Mouse (Mus musculus) midbrain, postnatal 0 days (tissue): Measurements from ENCODE around the gene Fbxo21. TPM values are rescaled to one million over a fixed set of nuclear protein-coding genes. Genes with fewer than 3 reads are reported as not detected.

Experiments
- ATAC-seq: fragments of 200-750 bp; cut with Nextera tagmentation; 2 replicates; pipeline ENCODE4 v1.8.0; 2017; ENCODE audit warnings: moderate number of reproducible peaks, mild to moderate bottlenecking, moderate TSS enrichment, moderate library complexity; ENCODE audit not compliant: low FRiP score
- DNase-seq: peaks from one replicate; pipeline ENCODE4 v3.0.0-alpha.2; 2015; ENCODE audit warnings: low spot score
- H3K27ac ChIP-seq: fragments of 300-500 bp; sonication (generic); 2 replicates; pipeline ENCODE4 v1.5.1; 2014; ENCODE audit warnings: low read depth, mild to moderate bottlenecking, low read length, mixed read lengths
- H3K27me3 ChIP-seq: fragments of 300-500 bp; sonication (generic); 2 replicates; pipeline ENCODE4 v1.6.1; 2014; ENCODE audit warnings: low read length, control low read depth, mixed read lengths; ENCODE audit not compliant: insufficient read depth
- H3K36me3 ChIP-seq: fragments of 300-500 bp; sonication (generic); 2 replicates; pipeline ENCODE4 v1.6.1; 2014; ENCODE audit warnings: low read length, control low read depth, mixed read lengths; ENCODE audit not compliant: insufficient read depth
- H3K4me1 ChIP-seq: fragments of 300-500 bp; sonication (generic); 2 replicates; pipeline ENCODE4 v1.6.1; 2014; ENCODE audit warnings: mild to moderate bottlenecking, control low read depth, antibody characterized with exemption, low read length, mixed read lengths; ENCODE audit not compliant: insufficient read depth
- H3K4me2 ChIP-seq: fragments of 300-500 bp; sonication (generic); 2 replicates; pipeline ENCODE4 v1.6.1; 2014; ENCODE audit warnings: low read depth, mild to moderate bottlenecking, low read length, mixed read lengths; ENCODE audit not compliant: poor library complexity, severe bottlenecking
- H3K4me3 ChIP-seq: fragments of 300-500 bp; sonication (generic); 2 replicates; pipeline ENCODE4 v1.5.1; 2014; ENCODE audit warnings: low read depth, mild to moderate bottlenecking, low read length, moderate library complexity
- H3K9ac ChIP-seq: fragments of 300-500 bp; sonication (generic); replicated peaks from 2 replicates; pipeline ENCODE4 v1.6.1; 2014; ENCODE audit warnings: mild to moderate bottlenecking, low read length, moderate library complexity, mixed read lengths; ENCODE audit not compliant: poor library complexity, severe bottlenecking
- H3K9me3 ChIP-seq: fragments of 300-500 bp; sonication (generic); 2 replicates; pipeline ENCODE4 v1.6.1; 2016; ENCODE audit warnings: low read length, control low read depth
- CTCF ChIP-seq: IDR thresholded peaks from 2 replicates; pipeline ENCODE4 v1.5.1; 2016; ENCODE audit warnings: antibody characterized with exemption, mild to moderate bottlenecking
- WGBS: fragments of 180-500 bp; shearing (Covaris S2); extraction: QIAGEN DNeasy Blood & Tissue Kit; methylation state at CpG from one replicate; pipeline ENCODE4 v1.1.7; 2014; 5-methylcytosine and 5-hydroxymethylcytosine counted together
- polyA plus RNA-seq: library from polyadenylated mRNA; unstranded; fragments of >200 nt; fragmentation: Nextera tagmentation; extraction: Ambion mirVana; gene quantifications from 2 replicates; pipeline ENCODE4 v1.2.1, GENCODE M21; 2015
- total RNA-seq: library from RNA; depleted of rRNA; stranded (reverse); fragments of >200 nt; gene quantifications from 2 replicates; pipeline ENCODE4 v1.2.3, GENCODE M21; 2014

Fbxo21 gene
- total and polyA plus RNA-seq, 2 experiments from 2014 or later: 156 to 203 TPM

DNA sequence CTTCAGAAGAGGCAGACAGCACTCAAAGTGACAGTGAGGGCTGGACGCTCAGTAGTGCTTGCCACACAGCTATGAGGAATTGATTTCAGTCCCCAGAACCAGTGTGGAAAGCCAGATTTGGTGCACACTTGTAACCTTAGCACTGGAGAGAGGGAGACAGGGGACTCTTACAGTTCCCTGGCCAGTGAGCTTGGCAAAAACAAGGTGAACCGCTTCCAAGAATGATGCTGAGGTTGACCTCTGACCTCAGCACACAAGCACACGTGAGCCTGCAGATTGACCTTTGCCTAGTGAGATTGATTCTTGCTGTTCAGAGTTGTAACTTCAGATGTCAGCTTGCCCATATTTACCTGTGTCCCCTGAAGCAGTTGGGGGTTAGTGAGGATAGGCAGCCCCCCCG is 9.8 kb downstream of the Fbxo21 start:
- Histone ChIP-seq H3K27me3 (no peaks in the 10 kb centered on the region), H3K9ac (no peak overlapping the region), H3K4me1 (no peaks in the 10 kb centered on the region), H3K36me3 (peaks cover 78% of the 10 kb centered on the region), H3K4me3 (no peak overlapping the region), H3K27ac (no peak overlapping the region), H3K9me3 (no peaks in the 10 kb centered on the region), H3K4me2 (no peak overlapping the region)
- 66% methylated on average over 4 of the region's 4 CpGs for WGBS
- DNase-seq (no peak), ATAC-seq (no peak)
- TF ChIP-seq CTCF: no peak

- ATAC-seq: no peak
- DNase-seq: no peak
- H3K27me3 ChIP-seq: no peaks in the 10 kb centered on the region
- no peak for TF ChIP-seq CTCF
- no peak overlapping the region for H3K4me2 ChIP-seq
- 93% methylated on average over 3 of the region's 3 CpGs for WGBS
- no peaks in the 10 kb centered on the region for H3K9me3 ChIP-seq
- no peak overlapping the region for H3K27ac ChIP-seq
- H3K4me3 ChIP-seq: no peak overlapping the region
- H3K4me1 ChIP-seq: no peaks in the 10 kb centered on the region
- H3K9ac ChIP-seq: no peak overlapping the region
- H3K36me3 ChIP-seq: peaks cover 76% of the 10 kb centered on the region
Measured at GRCm38 (mm10) chr5:117987891-117988290, 11.4 kb downstream of the Fbxo21 start.

- 86% methylated on average over 9 of the region's 9 CpGs for WGBS
- no peak for ATAC-seq
- H3K9me3 ChIP-seq: no peaks in the 10 kb centered on the region
- H3K27ac ChIP-seq: no peak overlapping the region
- H3K4me3 ChIP-seq: no peak overlapping the region
- H3K9ac ChIP-seq: no peak overlapping the region
- DNase-seq: no peak
- no peak overlapping the region for H3K4me2 ChIP-seq
- H3K27me3 ChIP-seq: no peaks in the 10 kb centered on the region
- no peak for TF ChIP-seq CTCF
- H3K36me3 ChIP-seq: peaks cover 72% of the 10 kb centered on the region
- no peaks in the 10 kb centered on the region for H3K4me1 ChIP-seq
Measured at GRCm38 (mm10) chr5:117988367-117988766, 11.8 kb downstream of the Fbxo21 start.

- Histone ChIP-seq H3K9ac (no peak overlapping the region), H3K27me3 (no peaks in the 10 kb centered on the region), H3K27ac (no peak overlapping the region), H3K36me3 (peaks cover 77% of the 10 kb centered on the region), H3K4me2 (no peak overlapping the region), H3K4me1 (no peaks in the 10 kb centered on the region), H3K9me3 (no peaks in the 10 kb centered on the region), H3K4me3 (no peak overlapping the region)
- no peak for DNase-seq
- ATAC-seq: no peak
- no peak for TF ChIP-seq CTCF
- 89% methylated on average over 6 of the region's 6 CpGs for WGBS
Measured at GRCm38 (mm10) chr5:117989773-117990172, 13.2 kb downstream of the Fbxo21 start.

GRCm38 (mm10) chr5:117990957-117991356 is 14.4 kb downstream of the Fbxo21 start:
- H3K4me2 ChIP-seq: no peak overlapping the region
- ATAC-seq: no peak
- H3K27me3 ChIP-seq: no peaks in the 10 kb centered on the region
- no peaks in the 10 kb centered on the region for H3K9me3 ChIP-seq
- H3K9ac ChIP-seq: no peak overlapping the region
- peaks cover 83% of the 10 kb centered on the region for H3K36me3 ChIP-seq
- no peak overlapping the region for H3K27ac ChIP-seq
- WGBS: 92% methylated on average over 3 of the region's 3 CpGs
- no peaks in the 10 kb centered on the region for H3K4me1 ChIP-seq
- TF ChIP-seq CTCF: no peak
- DNase-seq: no peak
- no peak overlapping the region for H3K4me3 ChIP-seq

DNA sequence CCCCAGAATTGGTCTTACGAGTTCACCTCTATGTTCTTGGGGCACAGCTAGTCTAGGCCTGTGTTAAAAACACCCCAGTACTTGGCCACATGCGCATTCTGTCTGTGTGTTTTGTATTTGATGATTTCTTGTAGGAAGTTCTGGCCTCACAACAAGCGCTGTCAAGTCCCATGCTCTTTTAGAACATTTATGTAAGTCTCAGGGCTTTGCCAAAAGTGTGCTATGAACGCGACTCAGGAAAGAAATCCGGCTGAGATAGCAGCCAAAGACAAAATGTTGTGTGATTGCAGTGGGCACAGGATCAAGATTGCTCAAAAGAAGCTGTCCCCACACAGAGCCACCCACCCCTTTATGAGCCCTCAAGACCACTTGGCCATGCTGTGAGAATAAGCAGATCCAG is 17.0 kb downstream of the Fbxo21 start:
- no peak overlapping the region for H3K27ac ChIP-seq
- no peak overlapping the region for H3K4me3 ChIP-seq
- H3K4me1 ChIP-seq: no peaks in the 10 kb centered on the region
- TF ChIP-seq CTCF: no peak
- no peaks in the 10 kb centered on the region for H3K9me3 ChIP-seq
- ATAC-seq (no peak), DNase-seq (no peak)
- H3K27me3 ChIP-seq: no peaks in the 10 kb centered on the region
- peaks cover 83% of the 10 kb centered on the region for H3K36me3 ChIP-seq
- WGBS: 90% methylated on average over 6 of the region's 6 CpGs
- H3K4me2 ChIP-seq: no peak overlapping the region
- no peak overlapping the region for H3K9ac ChIP-seq
